Mouse (Mus musculus) ES-Bruce4 (cell line): ENCODE data around the gene Atg2a.

Source experiments
- CTCF ChIP-seq: IDR thresholded peaks from one replicate; pipeline ENCODE4 v1.8.1; 2011; ENCODE audit warnings: low read depth, low read length
- EP300 ChIP-seq: IDR thresholded peaks from 2 replicates; pipeline ENCODE4 v1.6.1; 2011; ENCODE audit warnings: low read depth, low read length; ENCODE audit not compliant: insufficient read depth
- POLR2A ChIP-seq: IDR thresholded peaks from one replicate; pipeline ENCODE4 v1.8.1; 2011; ENCODE audit warnings: low read length; ENCODE audit not compliant: insufficient read depth

GRCm38 (mm10) chr19:6216046-6216705 lies 25.3 kb upstream of the Atg2a start:
- TF ChIP-seq CTCF = no peak
- TF ChIP-seq EP300 = no peak
- no peak for TF ChIP-seq POLR2A
